Mouse (Mus musculus) urinary bladder, adult 2 months (tissue): ENCODE data around the gene Cdh22. TPM values are rescaled to one million over a fixed set of nuclear protein-coding genes. Genes with fewer than 3 reads are reported as not detected.

Experiments
- DNase-seq: peaks from one replicate; pipeline ENCODE4 v3.0.0; 2022; ENCODE audit warnings: low spot score
- polyA plus RNA-seq: library from polyadenylated mRNA; depleted of rRNA; stranded (reverse); fragments of >200 nt; gene quantifications from 2 replicates; pipeline ENCODE4 v1.2.3, GENCODE M21; 2012

Gene Cdh22
- polyA plus RNA-seq, 1 experiment: 0.98 TPM

DNA sequence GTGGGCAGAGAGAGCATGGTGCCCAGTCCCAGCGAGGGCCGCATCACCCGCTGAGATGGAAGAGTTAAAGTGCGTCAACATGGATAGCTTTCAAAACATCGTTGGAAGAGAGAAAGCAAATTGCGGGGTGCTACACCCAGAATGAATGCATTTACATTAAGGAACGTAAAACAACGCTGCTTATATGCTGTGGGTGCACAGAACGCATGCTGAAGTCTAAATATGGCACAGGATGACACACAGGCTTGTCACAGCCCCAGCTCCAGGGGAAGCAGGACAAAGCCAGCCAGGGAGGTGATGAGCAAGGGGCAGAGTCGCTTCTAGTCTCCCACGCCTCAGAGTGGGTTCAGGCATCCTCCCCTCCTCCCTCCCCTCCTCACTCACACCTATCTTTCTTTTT lies 27.0 kb downstream of the Cdh22 start:
- DNase-seq: no peak

DNA sequence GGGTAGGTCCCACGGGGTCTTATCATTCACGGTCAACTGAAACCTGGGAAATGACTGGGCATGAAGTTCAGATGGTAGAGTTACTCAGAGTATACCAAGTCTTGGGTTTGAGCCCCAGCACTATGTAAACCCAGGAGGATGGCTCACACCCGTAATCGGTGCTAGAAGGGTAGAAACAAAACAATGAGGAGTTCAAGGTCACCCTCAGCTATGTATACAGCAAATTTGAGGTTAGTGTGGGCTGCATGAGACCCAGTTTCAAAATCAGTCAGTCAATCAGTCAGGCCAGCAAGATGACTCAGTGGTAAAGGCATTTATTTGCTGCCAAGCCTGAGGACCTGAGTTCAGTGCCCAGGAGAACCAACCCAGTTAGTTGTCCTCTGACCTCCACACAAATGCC lies 27.6 kb downstream of the Cdh22 start:
- no peak for DNase-seq

DNA sequence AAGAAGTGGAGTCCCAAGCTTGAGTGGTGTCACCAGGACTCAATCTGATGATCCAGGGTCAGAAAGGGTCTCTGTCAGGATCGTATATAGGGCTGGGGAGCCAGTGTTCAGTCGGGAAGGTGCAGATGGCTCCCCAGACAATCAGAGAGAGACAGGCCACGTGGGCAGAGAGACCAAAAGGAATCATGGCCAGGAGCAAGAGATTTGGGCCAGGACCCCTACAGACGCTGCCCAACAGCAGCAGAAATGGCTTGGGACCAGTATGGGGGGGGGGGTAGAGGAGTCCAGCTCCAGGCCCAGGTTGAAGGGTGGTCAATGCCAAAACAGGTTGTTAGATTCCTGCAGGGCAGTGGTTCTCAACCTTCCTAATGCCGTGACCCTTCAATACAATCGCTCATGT lies 29.2 kb downstream of the Cdh22 start:
- DNase-seq: no peak

DNA sequence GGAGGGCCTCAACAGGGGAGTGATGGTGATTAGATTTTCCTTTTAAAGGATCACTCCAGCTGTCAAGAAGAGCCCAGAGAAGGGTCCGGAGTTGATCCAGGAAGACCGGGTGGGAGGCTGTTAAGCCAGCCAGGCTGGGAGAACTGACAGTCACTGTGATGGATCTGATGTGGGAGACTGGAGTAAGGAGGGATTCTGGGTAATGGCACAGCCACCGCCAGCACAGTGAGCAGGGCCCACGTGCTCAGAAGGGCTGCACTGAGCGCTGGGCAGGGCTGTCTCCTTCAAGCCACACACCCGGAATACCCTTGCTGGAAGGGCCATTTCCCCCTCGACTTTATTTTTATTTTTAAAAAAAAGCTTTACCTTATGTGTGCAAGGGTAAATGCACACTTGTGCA lies 29.7 kb downstream of the Cdh22 start:
- no peak for DNase-seq

DNA sequence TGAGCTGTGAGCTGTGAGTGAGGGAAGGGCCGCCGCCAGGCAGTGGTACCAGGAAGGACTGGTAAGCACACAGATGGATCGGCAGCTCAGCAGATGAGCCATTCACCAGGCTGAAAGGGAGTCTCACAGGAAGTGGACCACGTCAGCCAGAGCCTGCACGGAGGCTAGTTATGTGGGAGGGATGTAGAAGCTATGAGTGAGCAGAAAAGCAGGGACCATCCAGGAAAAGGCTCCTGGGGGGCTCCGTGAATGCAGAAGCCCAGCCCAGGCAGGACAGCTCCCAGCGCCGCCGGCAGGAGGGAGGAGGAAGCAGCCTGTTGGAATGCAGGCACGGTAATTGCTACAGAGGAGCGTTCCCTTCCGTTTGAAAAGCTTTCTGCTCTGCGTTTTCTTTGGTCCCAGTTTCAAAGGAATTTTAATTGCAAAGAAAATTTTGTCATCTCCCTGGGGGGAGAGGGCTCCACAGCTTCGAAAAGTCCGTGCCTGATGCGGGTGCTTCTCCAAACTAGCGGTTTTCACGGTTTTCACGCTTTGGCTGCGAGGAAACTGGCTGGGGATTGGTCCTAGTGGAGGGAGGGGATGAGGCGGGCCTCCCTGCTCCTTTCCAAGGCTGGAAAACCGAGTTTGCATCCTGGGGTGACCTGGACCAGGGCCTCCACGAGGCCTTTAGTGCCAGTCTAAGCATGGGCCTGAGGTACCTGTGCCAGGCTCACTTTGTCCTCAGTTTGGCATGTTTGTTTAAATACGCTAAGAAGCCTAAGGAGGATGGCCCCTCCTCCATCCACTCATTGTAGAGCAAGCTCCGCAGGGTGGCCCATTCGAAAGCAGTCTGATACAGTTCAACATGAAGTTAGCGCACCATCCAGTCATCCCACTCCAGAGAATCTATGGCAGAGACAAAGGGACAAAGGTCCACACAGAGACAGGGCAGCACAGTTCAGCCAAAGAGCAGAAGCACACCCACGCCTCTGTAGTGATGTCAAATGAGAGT lies 32.6 kb downstream of the Cdh22 start:
- DNase-seq: no peak

DNA sequence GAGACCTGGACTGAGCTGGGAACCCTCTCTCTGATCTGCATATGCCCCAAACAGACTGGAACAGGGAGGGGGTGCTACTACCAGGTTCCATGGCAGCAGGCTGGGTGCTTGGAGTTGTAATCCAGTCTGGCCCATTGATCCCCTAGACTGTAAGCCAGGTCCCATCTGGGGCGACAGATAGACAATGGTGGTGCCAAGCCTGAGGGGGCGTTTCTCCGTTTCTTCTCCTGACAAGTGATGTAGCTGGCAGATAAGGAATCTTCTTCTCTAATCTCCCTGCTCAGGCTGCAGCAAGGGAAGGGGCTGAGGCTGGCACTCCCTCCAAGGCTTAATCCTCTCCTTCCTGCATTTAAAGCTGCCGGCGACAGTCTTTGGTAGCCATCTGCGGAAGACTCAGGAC lies 37.1 kb downstream of the Cdh22 start:
- no peak for DNase-seq

DNA sequence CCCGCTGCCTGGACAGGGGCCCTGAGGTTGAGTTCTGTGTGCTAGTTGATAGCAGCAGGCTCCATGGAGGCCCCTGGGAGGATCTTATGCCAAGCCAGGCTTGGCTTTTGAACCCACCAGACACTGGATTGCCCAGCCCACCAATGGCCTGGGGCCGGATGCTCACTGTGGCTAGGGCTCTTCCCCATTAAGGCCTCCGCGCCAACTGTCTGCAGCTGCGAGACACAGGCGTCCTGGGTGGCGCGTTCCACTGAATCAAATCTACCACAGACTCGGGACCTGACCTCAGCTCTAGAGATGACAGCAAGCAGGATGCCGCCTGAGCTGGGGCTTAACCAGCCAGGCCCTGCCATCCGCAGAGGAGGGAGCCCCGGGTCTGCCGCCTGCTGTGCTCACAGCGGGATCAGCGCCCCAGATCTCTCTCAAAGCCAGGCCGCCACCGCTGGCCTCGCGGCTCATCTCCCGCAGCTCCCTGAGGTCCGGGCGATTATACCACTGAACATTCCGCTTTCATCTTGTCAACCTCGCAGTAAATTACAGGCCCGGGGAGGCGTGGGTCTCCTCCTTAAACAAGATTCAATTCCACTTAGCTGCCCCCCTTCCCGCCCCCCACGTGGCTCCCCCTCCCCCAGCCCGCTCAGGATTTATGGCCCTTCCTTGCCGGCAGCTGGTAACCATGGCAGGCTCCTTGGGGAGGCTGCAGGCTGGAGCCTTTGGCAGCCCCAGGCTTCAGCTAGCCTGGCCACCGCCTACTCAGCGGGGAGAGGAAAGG lies 39.1 kb downstream of the Cdh22 start:
- DNase-seq: no peak

DNA sequence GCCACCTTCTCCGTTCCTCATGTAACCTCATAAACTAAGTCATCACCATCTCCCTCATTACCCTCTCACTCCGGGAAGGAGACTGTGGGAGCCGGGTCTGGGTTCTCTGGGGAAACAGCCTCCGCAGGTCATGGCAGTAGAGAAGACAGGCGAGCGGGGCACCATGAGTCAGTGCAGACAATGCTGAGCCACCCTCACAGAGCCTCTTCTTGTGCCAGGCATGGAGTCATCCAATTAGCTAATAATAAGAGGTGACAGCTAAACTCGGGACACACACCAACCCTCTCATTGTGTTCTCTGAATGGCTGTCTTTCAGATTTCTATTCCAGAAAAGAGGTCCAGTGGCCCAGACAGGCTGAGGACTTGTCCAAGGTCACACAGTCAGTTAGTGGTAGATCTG lies 43.2 kb downstream of the Cdh22 start:
- DNase-seq: no peak

DNA sequence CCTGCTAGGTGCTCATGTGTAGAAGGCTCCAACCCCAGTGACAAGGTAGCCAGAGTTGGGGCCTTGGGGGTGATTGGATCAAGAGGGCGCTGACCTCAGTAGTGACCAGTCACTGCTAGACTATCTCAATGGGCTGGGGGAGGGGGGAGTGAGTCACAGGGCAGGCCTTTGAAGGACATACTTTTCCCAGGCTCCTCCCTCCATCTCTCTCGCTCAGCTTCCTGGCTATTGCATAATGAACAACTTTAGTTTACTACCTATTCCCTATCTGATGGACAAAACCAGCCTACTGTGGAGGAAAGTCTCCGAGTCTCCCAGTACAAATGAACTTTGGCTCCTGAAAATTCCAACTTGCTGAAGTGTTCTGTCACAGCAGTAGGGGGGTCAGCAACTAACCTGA lies 45.1 kb downstream of the Cdh22 start:
- DNase-seq: no peak

DNA sequence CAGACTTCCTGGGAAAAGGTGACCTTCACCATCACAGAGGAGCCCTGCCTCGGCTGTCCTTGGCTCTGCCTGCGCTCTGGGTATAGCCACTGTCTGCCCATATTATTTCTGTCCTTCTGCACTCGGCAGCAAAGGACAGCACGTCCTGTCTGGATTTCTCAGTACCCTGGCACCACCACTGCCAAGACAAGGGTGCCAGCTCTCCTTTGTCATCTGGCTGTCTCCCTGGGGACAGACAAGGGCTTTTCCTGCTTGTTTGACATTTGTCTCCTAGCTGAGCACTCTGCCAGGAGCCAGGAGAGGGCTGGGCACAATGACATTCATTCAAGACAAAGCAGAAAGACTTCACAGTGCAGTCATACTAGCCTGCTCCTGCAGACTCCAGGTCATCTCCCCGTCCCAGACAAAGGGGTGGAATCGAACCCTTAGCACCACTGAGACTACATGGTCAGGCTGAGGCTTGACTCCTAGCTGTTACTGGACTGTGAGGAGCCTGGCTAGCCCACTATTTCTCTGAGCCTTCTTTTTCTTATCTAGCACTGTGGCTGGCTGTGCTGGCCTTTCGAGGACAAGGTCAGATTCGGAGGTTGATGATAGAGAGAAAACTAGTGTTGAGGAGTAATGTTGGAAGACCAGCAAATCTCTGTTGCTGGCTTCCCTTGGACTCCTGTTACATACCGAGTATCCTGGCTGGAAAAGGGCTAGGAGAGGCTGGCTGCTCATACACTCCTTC lies 46.8 kb downstream of the Cdh22 start:
- DNase-seq: no peak

DNA sequence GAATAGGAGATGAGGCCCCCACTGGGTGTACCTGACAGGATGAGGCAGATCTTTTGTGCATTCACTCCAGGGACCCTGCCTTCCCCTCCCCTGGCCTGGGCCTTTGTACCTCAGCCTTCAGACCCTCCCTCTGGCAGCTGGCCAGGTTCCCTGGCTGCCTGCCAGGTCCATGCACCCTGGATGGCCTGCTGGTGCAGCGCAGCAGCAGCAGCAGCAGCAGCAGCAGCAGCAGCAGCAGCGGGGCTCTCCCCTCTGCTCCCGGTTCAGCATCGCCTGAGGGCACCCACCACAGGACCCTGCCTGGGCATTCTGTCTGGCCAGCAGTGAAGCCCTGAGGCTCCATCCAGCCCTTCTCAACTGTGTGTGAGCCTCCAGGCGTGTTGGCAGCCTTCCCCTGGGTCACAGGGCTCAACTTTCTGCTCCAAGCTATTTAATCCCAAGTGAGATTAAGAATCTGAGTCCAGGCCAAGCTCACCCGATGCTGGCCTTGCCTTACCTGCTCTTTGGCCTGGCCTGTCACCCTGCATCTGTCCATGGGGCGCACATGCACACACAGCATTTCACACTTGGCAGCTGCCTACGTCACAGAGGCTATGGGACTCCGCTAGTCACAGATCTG lies 50.5 kb downstream of the Cdh22 start:
- DNase-seq: no peak

DNA sequence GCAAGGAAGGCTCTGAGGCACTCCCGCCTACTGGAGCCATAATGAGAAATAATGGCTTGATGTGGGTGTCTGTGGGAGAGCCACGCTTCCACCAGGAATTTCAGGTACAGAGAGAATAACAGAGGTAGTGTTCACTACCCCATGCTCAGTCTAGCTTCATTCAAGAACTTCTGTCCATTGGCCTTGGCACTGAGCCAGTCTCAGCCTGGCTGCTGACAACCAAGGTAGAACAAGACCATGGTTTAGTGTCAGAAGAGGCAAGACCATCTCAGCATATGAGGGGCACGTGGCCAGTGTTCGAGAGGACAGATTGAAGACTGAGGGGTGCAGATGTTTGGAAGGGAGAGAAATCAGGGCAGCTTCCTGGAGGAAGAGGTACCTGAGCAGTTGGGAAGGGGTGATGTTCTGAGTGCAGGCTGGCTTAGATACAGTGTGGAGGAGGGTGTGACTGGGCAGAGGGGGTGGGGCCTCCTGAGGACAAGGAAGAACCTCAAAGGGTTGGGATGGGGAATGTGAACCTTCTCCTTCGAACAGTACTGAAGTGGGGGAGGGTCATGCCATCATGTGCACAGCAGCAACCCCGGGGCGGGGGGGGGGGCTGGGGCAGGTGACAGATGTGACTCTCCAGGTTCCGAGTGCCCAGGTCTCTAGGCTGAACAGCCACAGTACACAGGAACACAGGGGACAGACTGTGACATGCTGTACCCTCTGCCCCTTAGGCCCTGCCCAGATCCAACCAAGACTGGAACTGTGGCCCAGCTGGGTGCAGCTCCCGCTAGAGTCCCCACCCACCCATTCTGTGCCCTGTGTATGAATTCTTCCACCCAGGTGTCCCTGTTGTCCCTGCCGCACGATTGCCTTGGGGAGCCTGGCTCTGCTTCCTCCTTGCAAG lies 52.3 kb downstream of the Cdh22 start:
- DNase-seq: no peak

DNA sequence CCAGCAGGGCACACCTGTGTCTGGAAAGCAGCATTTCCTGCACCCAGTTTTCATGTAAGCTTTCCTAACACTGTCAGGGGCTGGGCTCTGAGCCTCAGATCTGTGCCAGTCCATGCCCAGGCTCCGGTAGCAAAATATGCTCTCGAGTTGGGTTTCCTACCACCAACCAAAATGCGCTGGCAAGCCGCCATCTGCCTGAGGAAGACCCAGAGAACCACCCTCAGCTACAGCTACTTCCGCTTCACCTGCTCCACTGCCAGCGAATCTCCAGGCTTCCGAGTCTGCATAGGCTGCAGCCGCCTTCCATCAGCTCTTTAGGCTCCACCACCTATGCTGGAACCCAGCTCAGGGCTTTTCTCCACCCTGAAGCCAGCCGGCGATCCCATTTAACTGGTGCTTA lies 55.4 kb downstream of the Cdh22 start:
- DNase-seq: no peak

DNA sequence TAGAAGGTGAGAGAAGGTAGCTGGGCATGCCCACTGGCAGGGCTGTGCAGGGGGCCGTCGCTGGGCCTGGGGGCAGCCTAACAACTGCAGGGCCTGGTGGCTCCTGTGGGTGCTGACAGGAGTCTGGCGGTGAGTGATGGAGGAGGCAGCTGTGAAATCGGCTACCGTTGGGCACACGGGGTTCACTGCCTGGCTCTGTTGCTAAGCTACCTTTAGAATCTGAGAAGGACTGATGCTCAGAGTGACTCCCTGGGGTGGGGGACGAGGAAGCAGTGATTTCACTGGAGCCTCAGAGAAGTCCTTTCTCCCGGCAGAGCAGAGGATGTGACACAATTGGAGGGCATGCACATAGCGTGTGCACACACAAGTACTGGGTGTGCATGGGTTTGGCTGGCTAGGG lies 57.7 kb downstream of the Cdh22 start:
- DNase-seq: no peak

DNA sequence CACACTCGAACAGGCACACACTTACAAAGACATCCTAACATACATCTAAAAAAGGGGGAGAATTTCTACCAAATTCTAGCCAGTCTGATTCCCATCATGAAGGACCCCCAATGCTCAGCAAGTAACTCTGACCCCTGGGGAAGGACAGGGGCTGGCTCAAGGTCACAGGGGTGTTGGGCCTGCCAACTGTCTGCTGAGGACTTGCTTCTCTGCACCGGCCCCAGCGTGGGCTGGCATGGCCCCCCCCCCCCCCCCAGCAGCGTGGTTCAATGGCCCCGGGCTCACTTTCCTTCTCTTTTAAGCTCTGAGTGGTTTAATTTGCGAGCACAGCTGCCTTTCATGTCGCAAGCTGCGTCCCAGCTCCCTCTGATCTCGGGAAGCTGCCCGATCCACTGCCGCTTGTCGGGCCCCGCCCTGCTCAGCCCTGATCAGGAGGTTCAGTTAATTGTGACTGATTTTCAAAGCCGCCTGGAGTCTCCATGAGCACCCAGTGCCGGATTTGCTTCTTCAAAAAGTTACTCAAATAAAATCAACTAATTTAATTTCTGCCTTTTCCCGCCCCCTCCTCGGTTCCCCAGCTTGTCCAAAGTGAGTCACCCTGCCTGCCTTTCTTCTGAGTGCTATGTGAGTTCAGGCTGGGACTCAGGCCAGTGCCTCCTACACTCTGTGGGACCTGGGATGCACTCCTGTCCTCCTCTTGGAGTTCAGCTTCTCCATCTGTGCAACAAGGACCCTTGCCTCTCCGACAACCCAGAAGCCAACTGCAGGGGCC lies 67.8 kb downstream of the Cdh22 start:
- DNase-seq: no peak

DNA sequence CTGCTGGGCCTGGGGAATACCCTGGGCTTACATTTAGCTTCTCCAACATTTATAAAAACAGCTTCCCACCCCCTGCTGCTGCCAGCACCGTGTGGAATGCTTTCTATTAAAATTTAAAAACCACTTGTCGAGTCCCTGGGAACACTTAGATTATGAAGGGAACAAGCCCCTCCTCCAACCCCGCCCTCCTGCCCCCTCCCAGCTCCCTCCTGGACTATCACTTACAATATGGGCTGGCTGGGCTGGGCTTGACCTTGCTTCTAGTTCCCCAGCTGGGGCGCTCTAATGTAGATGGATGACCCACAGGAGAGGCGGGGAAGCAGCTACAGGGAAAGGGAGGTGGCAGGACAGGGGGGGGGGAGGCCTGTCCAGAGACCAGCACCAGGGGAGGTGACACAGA lies 72.4 kb downstream of the Cdh22 start:
- no peak for DNase-seq

DNA sequence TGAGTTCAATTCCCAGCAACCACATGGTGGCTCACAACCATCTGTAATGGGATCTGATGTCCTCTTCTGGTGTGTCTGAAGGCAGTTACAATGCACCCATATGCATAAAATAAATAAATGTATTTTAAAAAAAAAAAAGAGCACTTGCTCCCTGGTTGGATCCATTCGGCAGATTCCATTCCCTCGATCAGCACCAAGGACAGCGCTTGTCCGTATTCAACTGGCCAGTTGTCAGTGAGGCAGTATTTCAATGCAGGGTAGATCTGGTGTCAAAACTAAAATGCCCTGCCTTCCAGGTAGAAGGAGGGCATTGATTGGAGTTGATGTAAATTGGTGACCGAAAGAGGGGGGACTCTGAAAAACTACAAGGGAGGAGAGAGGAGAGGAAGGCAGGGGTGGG lies 74.2 kb downstream of the Cdh22 start:
- no peak for DNase-seq

DNA sequence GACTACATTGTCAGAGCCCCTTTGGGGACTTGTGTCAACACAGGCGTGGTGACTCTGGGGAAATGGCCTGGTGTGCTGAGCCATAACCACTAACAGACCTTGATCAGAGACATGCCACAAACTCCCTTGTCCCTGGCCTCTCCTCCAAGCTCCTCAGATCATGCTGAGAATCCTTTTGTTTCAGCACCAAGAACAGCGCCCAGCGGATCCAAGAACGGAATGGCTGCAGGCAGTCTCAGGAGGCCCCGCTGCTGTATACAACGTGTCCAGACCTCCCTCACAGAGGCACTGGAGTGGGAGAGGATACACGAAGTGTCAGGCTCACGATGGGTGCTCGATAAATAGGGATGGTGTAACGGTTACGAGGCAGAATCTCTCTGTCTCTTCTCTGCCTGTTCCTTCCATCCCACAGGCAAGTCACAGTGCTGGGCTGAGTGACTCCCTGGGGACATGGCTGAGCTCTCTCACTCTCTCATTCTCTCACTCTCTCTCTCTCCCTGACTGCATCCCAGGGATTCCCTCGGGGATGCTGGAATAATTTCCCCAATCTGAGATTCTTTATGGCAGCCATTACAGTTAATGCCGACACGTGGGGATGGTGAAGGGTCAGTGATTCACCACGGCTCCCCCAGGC lies 75.5 kb downstream of the Cdh22 start:
- DNase-seq: peak; percentile 28

DNA sequence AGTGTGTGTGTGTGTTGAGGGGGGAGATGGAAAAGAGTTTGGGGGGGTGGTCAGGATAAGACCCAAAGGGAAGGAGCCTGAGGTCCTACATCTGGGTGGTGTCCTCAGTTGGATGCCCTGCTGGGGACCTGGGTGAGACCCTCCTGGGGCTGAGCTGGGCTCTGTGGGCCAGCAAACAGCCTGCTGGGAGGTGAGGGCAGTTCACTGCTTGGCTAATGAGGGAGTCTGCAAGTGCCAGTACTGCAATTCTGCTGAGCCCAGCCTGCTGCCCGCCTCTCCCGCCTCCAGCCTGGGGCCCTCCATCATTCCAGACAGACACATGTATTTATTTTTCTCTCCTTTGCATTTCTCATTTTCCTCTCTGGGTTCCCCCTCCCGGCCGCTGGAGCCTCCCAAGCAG lies 76.3 kb downstream of the Cdh22 start:
- no peak for DNase-seq

DNA sequence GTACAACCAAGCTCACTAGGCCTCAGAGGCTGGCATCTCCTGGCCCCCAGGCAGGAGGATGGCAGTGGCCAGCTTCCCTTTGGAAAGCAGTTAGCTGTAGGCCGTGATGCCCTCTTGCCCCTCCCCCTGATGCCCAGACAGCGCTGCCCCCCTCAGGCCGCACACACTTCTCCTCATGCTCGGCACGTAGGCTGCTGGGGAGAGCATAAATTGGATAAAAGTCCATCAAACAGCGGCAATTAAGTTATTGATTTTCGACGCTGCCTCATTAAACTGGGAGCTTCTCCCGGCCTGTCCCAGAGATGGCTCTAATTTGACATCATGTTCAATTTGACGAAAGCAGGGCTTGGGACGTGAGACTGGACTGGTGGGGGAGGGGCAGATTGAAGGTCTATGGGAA lies 76.8 kb downstream of the Cdh22 start:
- DNase-seq: no peak
